Mouse (Mus musculus) intestine, postnatal 0 days (tissue): ENCODE results near the gene Krt83. TPM values are rescaled to one million over a fixed set of nuclear protein-coding genes. Genes with fewer than 3 reads are reported as not detected.

Source experiments
- ATAC-seq: fragments of 200-750 bp; cut with Nextera tagmentation; 2 replicates; pipeline ENCODE4 v1.8.0; 2017; ENCODE audit warnings: mild to moderate bottlenecking, moderate TSS enrichment, moderate library complexity
- H3K27ac ChIP-seq: fragments of 300-500 bp; sonication (generic); 2 replicates; pipeline ENCODE4 v1.5.1; 2014; ENCODE audit warnings: mild to moderate bottlenecking, low read depth, low read length, moderate library complexity
- H3K27me3 ChIP-seq: fragments of 300-500 bp; sonication (generic); replicated peaks from 2 replicates; pipeline ENCODE4 v1.6.1; 2014; ENCODE audit warnings: low read length, mixed read lengths; ENCODE audit not compliant: control insufficient read depth, insufficient read depth
- H3K36me3 ChIP-seq: fragments of 300-500 bp; sonication (generic); 2 replicates; pipeline ENCODE4 v1.6.1; 2014; ENCODE audit warnings: mild to moderate bottlenecking, moderate library complexity; ENCODE audit not compliant: control insufficient read depth, insufficient read depth
- H3K4me1 ChIP-seq: fragments of 300-500 bp; sonication (generic); replicated peaks from 2 replicates; pipeline ENCODE4 v1.6.1; 2014; ENCODE audit warnings: antibody characterized with exemption, low read length, mixed read lengths; ENCODE audit not compliant: control insufficient read depth, insufficient read depth
- H3K4me2 ChIP-seq: fragments of 300-500 bp; sonication (generic); replicated peaks from 2 replicates; pipeline ENCODE4 v1.6.1; 2014; ENCODE audit warnings: low read depth, mild to moderate bottlenecking, moderate library complexity
- H3K4me3 ChIP-seq: fragments of 300-500 bp; sonication (generic); 2 replicates; pipeline ENCODE4 v1.5.1; 2014; ENCODE audit warnings: low read depth, low read length
- H3K9ac ChIP-seq: fragments of 300-500 bp; sonication (generic); 2 replicates; pipeline ENCODE4 v1.6.1; 2014; ENCODE audit warnings: mild to moderate bottlenecking, low read depth, low read length
- H3K9me3 ChIP-seq: fragments of 300-500 bp; sonication (generic); 2 replicates; pipeline ENCODE4 v1.6.1; 2016; ENCODE audit warnings: mixed run types; ENCODE audit not compliant: control insufficient read depth
- CTCF ChIP-seq: sonication (generic); IDR thresholded peaks from 2 replicates; pipeline ENCODE4 v1.5.1; 2016; ENCODE audit warnings: low read depth, mild to moderate bottlenecking, control low read depth, antibody characterized with exemption, moderate library complexity
- WGBS: fragments of 180-500 bp; shearing (Covaris S2); extraction: QIAGEN DNeasy Blood & Tissue Kit; methylation state at CpG from one replicate; pipeline ENCODE4 v1.1.7; 2014; 5-methylcytosine and 5-hydroxymethylcytosine counted together
- polyA plus RNA-seq: library from polyadenylated mRNA; unstranded; fragments of >200 nt; fragmentation: Nextera tagmentation; extraction: Ambion mirVana; gene quantifications from 2 replicates; pipeline ENCODE4 v1.2.1, GENCODE M21; 2015

The Krt83 gene
- polyA plus RNA-seq, 1 experiment from 2014 or later, result not detected

DNA sequence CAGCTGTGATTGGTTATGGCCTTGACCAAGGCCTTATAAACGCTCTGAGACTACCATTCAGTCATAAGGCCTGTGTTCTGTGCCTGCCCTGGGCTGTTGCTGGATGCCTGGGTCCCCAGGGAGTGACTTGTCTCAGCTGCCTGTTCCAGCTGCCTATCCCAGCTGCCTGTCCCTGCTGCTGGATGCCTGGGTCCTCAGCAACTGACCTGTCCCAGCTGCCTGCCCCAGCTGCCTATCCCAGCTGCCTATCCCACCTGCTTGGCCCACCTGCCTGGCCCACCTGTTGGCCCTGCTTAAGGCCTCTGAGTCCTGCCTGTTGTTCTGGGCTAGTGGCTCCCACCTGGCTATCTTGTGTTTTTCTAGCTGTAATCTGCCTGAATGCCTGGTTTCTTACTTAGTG is 2.9 kb upstream of the Krt83 start:
- no peak overlapping the region for H3K27ac ChIP-seq
- H3K36me3 ChIP-seq, result no peaks in the 10 kb centered on the region
- no peak overlapping the region for H3K9ac ChIP-seq
- H3K9me3 ChIP-seq, result no peaks in the 10 kb centered on the region
- H3K4me3 ChIP-seq, result no peak overlapping the region
- H3K4me1 ChIP-seq, result no peaks in the 10 kb centered on the region
- TF ChIP-seq CTCF, result no peak
- WGBS, result 61% methylated on average over 1 of the region's 1 CpGs
- no peak overlapping the region for H3K4me2 ChIP-seq
- ATAC-seq, result no peak
- no peaks in the 10 kb centered on the region for H3K27me3 ChIP-seq

DNA sequence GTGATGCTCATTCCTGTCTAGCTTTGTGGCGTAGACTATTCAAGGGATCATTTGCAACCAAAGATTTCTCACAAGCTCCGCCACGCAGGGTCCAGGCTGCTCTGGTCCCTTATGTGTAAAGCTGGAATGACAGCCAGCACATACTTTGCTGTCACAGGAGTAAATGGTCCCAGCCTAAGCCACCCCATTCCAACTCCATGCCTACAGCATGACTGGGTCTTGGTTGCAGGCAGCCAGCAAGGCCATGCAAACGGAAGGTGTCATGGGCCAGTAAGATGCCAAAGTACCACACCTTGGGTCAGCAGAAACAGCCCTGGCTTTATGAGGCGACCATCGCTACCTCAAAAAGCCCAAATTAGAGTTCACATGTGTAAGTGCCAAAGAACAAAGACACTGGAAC is 2.4 kb upstream of the Krt83 start:
- no peaks in the 10 kb centered on the region for H3K27me3 ChIP-seq
- no peaks in the 10 kb centered on the region for H3K9me3 ChIP-seq
- ATAC-seq, result no peak
- whole genome bisulfite sequencing, result 91% methylated on average over 6 of the region's 6 CpGs
- no peak overlapping the region for H3K27ac ChIP-seq
- H3K9ac ChIP-seq, result no peak overlapping the region
- H3K4me2 ChIP-seq, result no peak overlapping the region
- no peak overlapping the region for H3K4me3 ChIP-seq
- H3K36me3 ChIP-seq, result no peaks in the 10 kb centered on the region
- H3K4me1 ChIP-seq, result no peaks in the 10 kb centered on the region
- TF ChIP-seq CTCF, result no peak

DNA sequence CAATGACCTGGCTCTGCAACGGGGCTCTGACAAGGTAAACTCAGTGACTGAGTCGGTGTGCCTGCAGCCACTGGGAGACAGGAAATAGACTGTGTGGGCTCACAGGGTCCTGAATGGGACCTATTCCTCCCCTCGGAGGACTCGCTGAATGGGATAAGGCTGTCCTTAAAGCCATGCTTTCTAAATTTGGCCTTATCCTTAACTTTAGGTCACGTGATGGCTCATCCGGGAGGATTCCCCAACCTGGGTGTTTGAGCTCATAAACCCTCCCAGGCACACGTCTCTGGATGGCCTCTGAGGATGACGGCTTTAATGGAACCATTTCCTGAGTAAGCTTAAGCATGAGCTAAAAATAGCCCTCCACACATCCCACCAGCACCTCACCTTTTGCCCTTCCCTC is 1.4 kb upstream of the Krt83 start:
- 40% methylated on average over 8 of the region's 8 CpGs for WGBS
- H3K36me3 ChIP-seq, result no peaks in the 10 kb centered on the region
- no peak overlapping the region for H3K4me2 ChIP-seq
- no peaks in the 10 kb centered on the region for H3K9me3 ChIP-seq
- no peak for ATAC-seq
- no peak overlapping the region for H3K9ac ChIP-seq
- H3K27me3 ChIP-seq, result no peaks in the 10 kb centered on the region
- TF ChIP-seq CTCF, result no peak
- no peak overlapping the region for H3K27ac ChIP-seq
- H3K4me3 ChIP-seq, result no peak overlapping the region
- H3K4me1 ChIP-seq, result no peaks in the 10 kb centered on the region

DNA sequence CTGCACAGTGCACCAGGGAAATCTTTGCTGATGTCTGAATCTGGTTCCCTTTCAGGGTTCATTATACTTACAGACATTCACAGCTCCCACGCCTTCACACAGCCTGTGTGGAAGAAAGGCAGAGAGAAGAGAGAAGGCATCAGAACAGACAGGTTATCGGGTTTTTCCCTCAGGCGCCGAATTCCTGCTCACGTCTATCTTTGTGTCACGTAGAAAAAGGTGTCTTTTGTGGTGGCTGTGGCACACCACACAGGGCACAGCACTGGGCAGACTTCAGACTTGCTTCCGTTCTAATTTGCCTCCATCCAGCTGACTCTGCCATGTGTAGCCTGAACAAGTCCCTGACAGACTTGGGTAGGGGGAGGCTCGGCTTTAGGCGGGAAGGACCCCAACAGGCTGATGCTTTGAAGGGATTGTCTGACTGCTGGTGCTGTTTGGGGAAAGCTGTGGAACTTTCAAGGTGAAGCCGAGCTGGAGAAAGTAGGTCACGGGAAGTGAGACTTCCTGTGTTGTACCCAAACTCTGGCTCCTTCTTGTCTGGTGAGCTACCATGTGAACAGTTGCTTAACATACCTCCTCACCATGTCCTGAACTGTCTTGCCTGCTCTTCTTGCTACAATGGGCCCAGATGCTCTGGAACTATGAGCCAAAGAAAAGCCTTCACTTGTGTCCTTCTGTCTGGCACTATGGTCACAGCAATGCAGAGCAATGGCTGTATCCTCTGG is 5.2 kb downstream of the Krt83 start:
- no peak for ATAC-seq
- TF ChIP-seq CTCF, result no peak
- no peak overlapping the region for H3K9ac ChIP-seq
- no peaks in the 10 kb centered on the region for H3K36me3 ChIP-seq
- no peak overlapping the region for H3K4me2 ChIP-seq
- no peaks in the 10 kb centered on the region for H3K27me3 ChIP-seq
- H3K9me3 ChIP-seq, result no peaks in the 10 kb centered on the region
- H3K4me1 ChIP-seq, result no peaks in the 10 kb centered on the region
- 88% methylated on average over 11 of the region's 11 CpGs for WGBS
- no peak overlapping the region for H3K27ac ChIP-seq
- no peak overlapping the region for H3K4me3 ChIP-seq

DNA sequence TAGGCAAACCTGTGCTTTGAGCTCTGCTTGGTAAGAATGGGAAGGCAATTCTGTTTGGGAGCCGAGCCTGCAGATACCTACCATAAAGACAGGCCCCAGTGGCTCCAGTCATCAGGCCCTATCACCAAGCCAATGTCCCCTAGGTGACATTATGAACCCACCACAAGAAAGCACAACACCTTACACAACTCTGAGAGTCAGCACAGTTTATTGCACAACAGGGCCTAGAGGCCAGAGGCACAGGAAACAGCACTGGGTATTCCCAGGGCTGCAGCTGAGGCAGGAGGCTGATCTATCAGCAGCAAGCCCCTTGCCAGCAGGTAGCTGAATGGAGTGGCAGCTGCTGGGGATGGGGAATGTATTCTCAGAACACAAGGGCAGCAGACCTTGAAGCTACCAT is 6.4 kb downstream of the Krt83 start:
- Histone ChIP-seq H3K27ac (no peak overlapping the region), H3K9ac (no peak overlapping the region), H3K36me3 (no peaks in the 10 kb centered on the region), H3K4me1 (no peaks in the 10 kb centered on the region), H3K27me3 (no peaks in the 10 kb centered on the region), H3K4me3 (no peak overlapping the region), H3K9me3 (no peaks in the 10 kb centered on the region), H3K4me2 (no peak overlapping the region)
- no peak for TF ChIP-seq CTCF
- 67% methylated on average over 1 of the region's 1 CpGs for WGBS
- ATAC-seq, result no peak

DNA sequence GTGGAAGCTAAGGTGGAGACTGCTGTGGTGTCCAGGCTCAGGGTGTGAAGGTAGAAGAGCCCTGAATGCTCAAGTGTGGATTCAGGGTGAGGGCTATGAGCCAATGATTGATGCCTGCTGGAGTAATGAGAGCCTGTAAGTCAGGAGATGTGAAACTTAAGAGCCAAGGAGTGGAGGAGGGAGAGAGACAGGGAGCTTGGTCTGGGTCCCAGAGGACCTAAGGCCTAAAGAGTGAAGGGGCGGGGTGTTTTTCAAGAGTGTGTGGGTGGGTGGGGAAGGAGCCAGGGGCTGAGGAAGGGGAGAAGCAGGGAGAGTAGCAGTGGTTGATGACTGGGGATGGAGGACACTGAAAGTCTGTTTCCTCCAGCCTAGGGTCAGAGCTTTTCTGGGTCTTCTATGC is 7.7 kb downstream of the Krt83 start:
- Histone ChIP-seq H3K4me3 (no peak overlapping the region), H3K27ac (no peak overlapping the region), H3K27me3 (peaks cover 11% of the 10 kb centered on the region), H3K9ac (no peak overlapping the region), H3K9me3 (no peaks in the 10 kb centered on the region), H3K36me3 (no peaks in the 10 kb centered on the region), H3K4me2 (no peak overlapping the region), H3K4me1 (no peaks in the 10 kb centered on the region)
- 94% methylated on average over 1 of the region's 1 CpGs for WGBS
- no peak for TF ChIP-seq CTCF
- no peak for ATAC-seq

DNA sequence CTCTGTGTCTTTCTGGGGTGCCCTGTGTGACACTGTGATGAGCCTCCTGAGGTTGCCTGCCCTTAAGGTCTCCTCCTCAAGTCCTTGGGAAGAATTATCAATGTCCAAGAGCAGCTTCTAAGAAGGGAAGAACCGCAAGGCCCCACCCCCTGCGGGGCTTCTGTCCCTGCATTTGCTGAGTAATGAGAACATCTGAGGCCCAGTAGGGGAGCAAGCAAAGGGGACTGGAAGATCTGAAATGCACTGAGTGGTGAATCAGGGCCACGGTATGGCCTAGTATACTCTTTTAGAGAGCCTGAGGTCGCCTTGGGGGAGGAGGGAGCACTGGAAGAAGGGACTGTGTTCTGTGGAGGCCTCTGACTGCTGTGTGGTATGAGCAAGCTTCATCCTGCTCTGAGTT is 9.3 kb downstream of the Krt83 start:
- Histone ChIP-seq H3K4me1 (no peaks in the 10 kb centered on the region), H3K36me3 (no peaks in the 10 kb centered on the region), H3K4me3 (no peak overlapping the region), H3K9me3 (no peaks in the 10 kb centered on the region), H3K27me3 (peaks cover 11% of the 10 kb centered on the region), H3K4me2 (no peak overlapping the region), H3K27ac (no peak overlapping the region), H3K9ac (no peak overlapping the region)
- 47% methylated on average over 4 of the region's 4 CpGs for WGBS
- no peak for ATAC-seq
- no peak for TF ChIP-seq CTCF
